Mouse (Mus musculus) bone marrow, adult 2 months (tissue): ENCODE data around the gene Suds3. TPM values are rescaled to one million over a fixed set of nuclear protein-coding genes. Genes with fewer than 3 reads are reported as not detected.

ENCODE experiments used
- H3K27ac ChIP-seq: fragments of 200-500 bp; 2 replicates; pipeline ENCODE4 v1.5.1; 2012; ENCODE audit warnings: low read depth, mild to moderate bottlenecking, control low read depth, inconsistent platforms, low read length; ENCODE audit not compliant: control insufficient read depth, poor library complexity, insufficient read depth
- H3K4me1 ChIP-seq: fragments of 200-500 bp; 2 replicates; pipeline ENCODE4 v1.6.1; 2011; ENCODE audit warnings: low read length; ENCODE audit not compliant: control insufficient read depth, insufficient read depth
- H3K4me3 ChIP-seq: fragments of 200-500 bp; replicated peaks from 2 replicates; pipeline ENCODE3; 2011; ENCODE audit warnings: mild to moderate bottlenecking, low read depth, low read length, control low read depth; ENCODE audit not compliant: control insufficient read depth
- CTCF ChIP-seq: fragments of 200-500 bp; IDR thresholded peaks from 2 replicates; pipeline ENCODE4 v1.5.1; 2011; ENCODE audit warnings: low read length, control low read depth; ENCODE audit not compliant: control insufficient read depth, insufficient read depth
- POLR2A ChIP-seq: fragments of 200-500 bp; IDR thresholded peaks from 2 replicates; pipeline ENCODE4 v1.6.1; 2011; ENCODE audit warnings: low read depth, mild to moderate bottlenecking, control low read depth, low read length, borderline replicate concordance; ENCODE audit not compliant: control insufficient read depth
- WGBS: fragments of 180-500 bp; shearing (Covaris S2); methylation state at CpG from one replicate; pipeline ENCODE4 v1.1.7; 2018; 5-methylcytosine and 5-hydroxymethylcytosine counted together
- polyA plus RNA-seq: library from polyadenylated mRNA; stranded (reverse); fragments of >200 nt; gene quantifications from 2 replicates; pipeline ENCODE4 v1.2.4, GENCODE M21; 2011; ENCODE audit warnings: low replicate concordance; ENCODE audit not compliant: missing spikeins, insufficient read depth, insufficient read length

Gene Suds3
- polyA plus RNA-seq, 1 experiment: 57.7 TPM

GRCm38 (mm10) chr5:117104329-117104728, 11.6 kb downstream of the Suds3 start:
- H3K27ac ChIP-seq: no peak overlapping the region
- TF ChIP-seq POLR2A (no peak), CTCF (no peak)
- 93% methylated on average over 12 of the region's 12 CpGs for WGBS
- no peaks in the 10 kb centered on the region for H3K4me1 ChIP-seq
- H3K4me3 ChIP-seq: no peak overlapping the region

- 91% methylated on average over 20 of the region's 20 CpGs for WGBS
- Histone ChIP-seq H3K4me1 (no peaks in the 10 kb centered on the region), H3K4me3 (no peak overlapping the region), H3K27ac (no peak overlapping the region)
- no peak for TF ChIP-seq POLR2A
- no peak for TF ChIP-seq CTCF
These were observed 12.6 kb downstream of the Suds3 start for GRCm38 (mm10) chr5:117103194-117103929.

GRCm38 (mm10) chr5:117099742-117100141, 16.2 kb downstream of the Suds3 start:
- H3K4me3 ChIP-seq: no peak overlapping the region
- 88% methylated on average over 11 of the region's 11 CpGs for WGBS
- no peak overlapping the region for H3K27ac ChIP-seq
- no peak for TF ChIP-seq POLR2A
- peak; percentile 19; the same call in 1 of the 2 replicates for TF ChIP-seq CTCF
- no peaks in the 10 kb centered on the region for H3K4me1 ChIP-seq

GRCm38 (mm10) chr5:117099008-117099407, 16.9 kb downstream of the Suds3 start:
- 87% methylated on average over 5 of the region's 5 CpGs for WGBS
- Histone ChIP-seq H3K4me1 (no peaks in the 10 kb centered on the region), H3K4me3 (no peak overlapping the region), H3K27ac (no peak overlapping the region)
- TF ChIP-seq CTCF (no peak), POLR2A (no peak)

- Histone ChIP-seq H3K27ac (no peak overlapping the region), H3K4me1 (no peaks in the 10 kb centered on the region), H3K4me3 (no peak overlapping the region)
- WGBS: 38% methylated on average over 3 of the region's 3 CpGs
- no peak for TF ChIP-seq POLR2A
- TF ChIP-seq CTCF: peak; percentile 74
These were observed 19.2 kb downstream of the Suds3 start for GRCm38 (mm10) chr5:117096716-117097115.

- Histone ChIP-seq H3K4me3 (no peak overlapping the region), H3K4me1 (no peaks in the 10 kb centered on the region), H3K27ac (no peak overlapping the region)
- 66% methylated on average over 7 of the region's 7 CpGs for WGBS
- TF ChIP-seq CTCF: peak; percentile 48; the same call in 1 of the 2 replicates
- no peak for TF ChIP-seq POLR2A
These were observed 21.5 kb downstream of the Suds3 start for GRCm38 (mm10) chr5:117094431-117094830.

- Histone ChIP-seq H3K4me3 (no peak overlapping the region), H3K4me1 (no peaks in the 10 kb centered on the region), H3K27ac (no peak overlapping the region)
- 30% methylated on average over 6 of the region's 6 CpGs for WGBS
- TF ChIP-seq POLR2A: no peak
These were observed 26.1 kb downstream of the Suds3 start for GRCm38 (mm10) chr5:117089786-117090185.

GRCm38 (mm10) chr5:117089147-117089546, 26.8 kb downstream of the Suds3 start:
- Histone ChIP-seq H3K4me1 (no peaks in the 10 kb centered on the region), H3K4me3 (no peak overlapping the region), H3K27ac (no peak overlapping the region)
- WGBS: 12% methylated on average over 3 of the region's 3 CpGs
- TF ChIP-seq POLR2A: no peak
- TF ChIP-seq CTCF: no peak
